Mouse (Mus musculus) mature B cell (primary cell): Measurements from ENCODE around the gene Proz.
"Not testable (repeated sequence)": the region's sequence is repeated elsewhere in the genome, so short reads cannot be mapped to it uniquely, and the experiment has no call there.

ENCODE experiments used
- in situ Hi-C: fragments of 300-500 bp; cut with MboI; formaldehyde crosslinking; loops from 2 replicates; pipeline ENCODE4 v1.14.3; 2019

The Proz gene

GRCm38 (mm10) chr8:13060441-13061150, at the start of gene Proz:
TSS of gene Proz (plus strand) at chr8:13060914.
- in situ Hi-C loops: no loop called here

GRCm38 (mm10) chr8:13019560-13019959, 41.2 kb upstream of the Proz start:
- in situ Hi-C loops: no loop called here

DNA sequence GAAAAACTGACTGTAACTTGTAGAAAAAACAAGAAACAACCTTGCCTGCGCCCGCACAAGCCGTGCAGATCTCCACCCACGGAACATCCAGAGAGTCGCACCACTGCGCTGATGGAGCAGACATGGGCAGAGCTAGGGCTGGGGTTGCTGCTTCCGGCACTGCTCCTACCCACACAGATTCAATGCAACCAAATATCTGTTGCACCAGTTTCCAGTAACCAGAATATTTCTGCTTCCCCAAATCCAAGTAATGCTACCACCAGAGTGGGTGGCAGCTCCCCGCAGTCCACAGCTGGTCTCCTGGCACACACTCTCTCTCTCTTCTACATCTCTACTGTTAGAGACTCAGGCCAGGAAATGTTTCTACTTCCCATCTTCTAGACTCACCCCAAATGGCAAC, 38.9 kb upstream of the Proz start:
- in situ Hi-C loops: no loop called here

- in situ Hi-C loops: no loop called here
Observed at GRCm38 (mm10) chr8:13025487-13026224, 35.1 kb upstream of the Proz start, which contains the start of gene F7. TSS of gene F7 (plus strand) at chr8:13026034.

GRCm38 (mm10) chr8:13027615-13028014, 33.1 kb upstream of the Proz start:
- in situ Hi-C loops: no loop called here

GRCm38 (mm10) chr8:13028482-13028881, 32.2 kb upstream of the Proz start:
- in situ Hi-C loops: no loop called here

- in situ Hi-C loops: no loop called here
Observed at GRCm38 (mm10) chr8:13036346-13036812, 24.3 kb upstream of the Proz start.

- in situ Hi-C loops: no loop called here
Observed at GRCm38 (mm10) chr8:13037015-13037414, 23.7 kb upstream of the Proz start, which contains the start of gene F10. TSS of gene F10 (plus strand) at chr8:13037308.

- in situ Hi-C loops: no loop called here
Observed at GRCm38 (mm10) chr8:13037569-13037968, 23.1 kb upstream of the Proz start.

DNA sequence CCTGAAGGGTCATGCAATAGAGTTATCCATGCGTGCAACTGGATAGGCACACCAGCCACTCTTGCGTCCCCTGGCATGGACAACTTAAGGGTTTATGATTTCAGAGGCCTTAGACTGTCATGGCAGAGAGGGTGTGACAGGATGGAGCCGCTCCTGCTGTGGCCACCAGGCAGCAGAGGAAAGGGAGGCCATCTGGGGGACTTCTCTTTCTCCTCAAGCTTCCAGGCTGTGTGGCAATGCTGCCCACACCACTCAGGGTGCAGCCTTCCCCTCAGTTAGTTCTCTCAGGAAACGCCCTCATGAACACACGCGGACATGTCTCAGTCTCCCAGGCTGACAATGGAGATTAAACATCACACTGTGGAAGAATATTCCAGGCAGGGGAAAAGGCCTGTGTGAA, 21.7 kb upstream of the Proz start:
- in situ Hi-C loops: no loop called here

- in situ Hi-C loops: no loop called here
Observed at GRCm38 (mm10) chr8:13041459-13041858, 19.3 kb upstream of the Proz start.

DNA sequence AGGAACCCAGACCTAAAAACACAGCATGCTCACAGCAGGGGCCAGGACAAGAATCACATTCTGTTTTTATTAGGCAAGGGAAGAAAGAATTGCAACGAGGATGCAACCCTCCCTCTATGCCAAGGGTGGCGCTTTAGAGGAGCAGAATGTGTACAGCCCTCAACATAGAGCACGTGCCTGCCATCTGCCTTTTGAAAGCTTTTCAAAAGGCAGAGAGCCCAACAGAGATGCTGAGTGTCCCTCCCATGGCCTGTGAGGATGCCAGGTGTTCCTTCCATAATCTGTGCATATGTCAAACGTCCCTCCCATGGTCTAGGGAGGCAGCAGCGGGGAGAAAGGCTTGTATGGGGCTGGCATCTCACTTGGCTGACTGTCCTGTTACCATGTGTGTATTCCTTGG, 13.1 kb upstream of the Proz start:
- in situ Hi-C loops: no loop called here

GRCm38 (mm10) chr8:13050550-13050949, 10.2 kb upstream of the Proz start:
- in situ Hi-C loops: no loop called here

GRCm38 (mm10) chr8:13057351-13057750, 3.4 kb upstream of the Proz start:
- in situ Hi-C loops: no loop called here

DNA sequence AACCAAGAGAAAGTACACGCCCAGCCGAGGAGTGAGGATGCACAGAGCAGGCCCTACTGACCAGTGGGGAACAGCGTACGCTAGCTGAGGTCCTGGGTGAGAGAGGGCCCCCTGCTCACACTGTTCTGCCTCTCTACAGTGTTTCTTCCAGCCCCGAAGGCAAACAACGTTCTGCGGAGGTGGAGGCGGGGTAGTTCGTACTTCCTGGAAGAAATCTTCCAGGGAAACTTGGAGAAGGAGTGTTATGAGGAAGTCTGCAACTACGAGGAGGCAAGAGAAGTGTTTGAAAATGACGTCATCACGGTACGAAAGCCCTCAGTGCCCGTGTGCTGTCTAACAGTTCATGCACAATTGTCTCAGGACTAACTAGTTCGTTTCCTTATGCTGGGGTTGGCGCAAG, 2.4 kb downstream of the Proz start:
- in situ Hi-C loops: no loop called here

- in situ Hi-C loops: no loop called here
Observed at GRCm38 (mm10) chr8:13073255-13073654, 12.5 kb downstream of the Proz start.

DNA sequence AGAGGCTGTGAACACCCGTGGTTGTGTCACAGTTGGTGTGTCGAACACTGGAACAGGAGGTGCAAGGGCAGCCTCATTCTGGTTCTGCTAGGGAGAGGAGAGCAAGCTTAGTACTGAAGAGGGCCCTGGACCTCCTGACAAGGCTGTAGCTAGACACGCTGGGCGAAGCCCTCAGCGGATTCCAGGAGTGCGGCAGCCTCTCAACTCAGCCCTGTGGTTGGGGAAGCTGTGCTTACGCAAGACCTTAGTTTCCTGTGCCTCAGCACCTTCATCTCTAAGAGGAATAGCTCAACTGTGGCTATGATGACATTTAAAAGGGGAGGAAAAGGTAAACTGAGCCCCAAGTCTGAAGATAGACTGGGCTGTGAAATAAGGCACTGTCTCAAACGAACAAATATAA, 14.3 kb downstream of the Proz start:
- in situ Hi-C loops: no loop called here

- in situ Hi-C loops: not testable (repeated sequence)
Observed at GRCm38 (mm10) chr8:13075579-13075978, 14.9 kb downstream of the Proz start.

- in situ Hi-C loops: no loop called here
Observed at GRCm38 (mm10) chr8:13077542-13077941, 16.8 kb downstream of the Proz start.

DNA sequence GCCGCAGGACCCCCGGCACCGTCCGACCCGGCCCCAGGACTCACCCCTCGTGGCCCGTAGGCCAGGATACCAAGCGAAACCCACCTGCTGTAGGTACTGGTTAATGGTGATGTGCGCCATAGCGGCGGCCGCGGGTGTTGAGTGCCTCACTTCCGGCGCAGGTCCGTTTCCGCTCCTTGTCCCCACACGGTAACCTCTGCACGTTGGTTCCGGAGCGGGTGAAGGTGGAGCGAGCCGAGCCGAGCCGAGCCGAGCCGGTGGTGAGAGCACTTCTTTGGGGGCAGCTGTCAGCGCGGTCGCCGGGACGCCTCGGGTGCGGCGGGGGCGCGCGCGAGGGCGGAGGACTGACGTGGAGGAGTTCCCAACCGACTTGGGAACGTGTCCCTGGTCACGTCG, 44.0 kb downstream of the Proz start:
- in situ Hi-C loops: loop anchor here (25.0 kb wide), 1 partner anchor 683 kb away; the partner anchor contains the start of gene Upf3a

- in situ Hi-C loops: loop anchor here (25.0 kb wide), 1 partner anchor 682 kb away; the partner anchor contains the start of gene Upf3a
Observed at GRCm38 (mm10) chr8:13105087-13105881, 44.6 kb downstream of the Proz start, which contains the start of the genes Pcid2 and Cul4a. TSS of gene Pcid2 (minus strand) at chr8:13105459. TSS of gene Cul4a (plus strand) at chr8:13105621.
